Mouse (Mus musculus) embryonic facial prominence, embryonic 13.5 days (tissue): ENCODE data around the gene Pdcl2. TPM values are rescaled to one million over a fixed set of nuclear protein-coding genes. Genes with fewer than 3 reads are reported as not detected.

ENCODE experiments used
- ATAC-seq: fragments of 200-750 bp; cut with Nextera tagmentation; 2 replicates; pipeline ENCODE4 v1.8.0; 2017; ENCODE audit warnings: low read depth; ENCODE audit not compliant: insufficient number of reproducible peaks, insufficient read depth, low FRiP score, low TSS enrichment
- H3K27ac ChIP-seq: fragments of 300-500 bp; sonication (generic); 2 replicates; pipeline ENCODE4 v1.5.1; 2015; ENCODE audit warnings: moderate library complexity, mild to moderate bottlenecking, inconsistent platforms
- H3K27me3 ChIP-seq: fragments of 300-500 bp; sonication (generic); 2 replicates; pipeline ENCODE4 v1.6.1; 2015; ENCODE audit warnings: mild to moderate bottlenecking, inconsistent platforms
- H3K36me3 ChIP-seq: fragments of 300-500 bp; sonication (generic); 2 replicates; pipeline ENCODE4 v1.6.1; 2015; ENCODE audit warnings: mild to moderate bottlenecking, inconsistent platforms
- H3K4me1 ChIP-seq: fragments of 300-500 bp; sonication (generic); 2 replicates; pipeline ENCODE4 v1.6.1; 2015; ENCODE audit warnings: inconsistent platforms
- H3K4me2 ChIP-seq: fragments of 300-500 bp; sonication (generic); 2 replicates; pipeline ENCODE4 v1.6.1; 2015; ENCODE audit warnings: moderate library complexity, mild to moderate bottlenecking, inconsistent platforms
- H3K4me3 ChIP-seq: fragments of 300-500 bp; sonication (generic); 2 replicates; pipeline ENCODE4 v1.5.1; 2015; ENCODE audit warnings: mild to moderate bottlenecking, inconsistent platforms
- H3K9ac ChIP-seq: fragments of 300-500 bp; sonication (generic); 2 replicates; pipeline ENCODE4 v1.6.1; 2015; ENCODE audit warnings: mild to moderate bottlenecking, inconsistent platforms
- H3K9me3 ChIP-seq: fragments of 300-500 bp; sonication (generic); 2 replicates; pipeline ENCODE4 v1.6.1; 2016; ENCODE audit warnings: inconsistent platforms
- WGBS: fragments of 180-500 bp; shearing (Covaris S2); methylation state at CpG from one replicate; pipeline ENCODE4 v1.1.7; 2015; ENCODE audit warnings: mixed read lengths; 5-methylcytosine and 5-hydroxymethylcytosine counted together
- polyA plus RNA-seq: library from polyadenylated mRNA; unstranded; fragments of >200 nt; fragmentation: Nextera tagmentation; extraction: Ambion mirVana; gene quantifications from 2 replicates; pipeline ENCODE4 v1.2.1, GENCODE M21; 2015

The Pdcl2 gene
- not detected in 2 replicates for polyA plus RNA-seq

- WGBS: 90% methylated on average over 7 of the region's 7 CpGs
- H3K4me2 ChIP-seq: no peak within 1 kb of the TSS
- no peaks in the 10 kb centered on the region for H3K36me3 ChIP-seq
- no peak within 1 kb of the TSS for H3K9ac ChIP-seq
- 0 out of 2 replicates have a peak, but pooled peaks cover 3% of the 10 kb centered on the region for H3K4me1 ChIP-seq
- no peak for ATAC-seq
- H3K27me3 ChIP-seq: no peaks in the 10 kb centered on the region
- no peak within 1 kb of the TSS for H3K27ac ChIP-seq
- no peak within 1 kb of the TSS for H3K4me3 ChIP-seq
- no peaks in the 10 kb centered on the region for H3K9me3 ChIP-seq
Measured at GRCm38 (mm10) chr5:76330953-76331352, at the start of gene Pdcl2. Gene Pdcl2 (minus strand): TSS chr5:76331156.

GRCm38 (mm10) chr5:76379216-76379615, 48.3 kb upstream of the Pdcl2 start:
- WGBS: 44% methylated on average over 3 of the region's 3 CpGs
- Histone ChIP-seq H3K4me3 (no peak overlapping the region), H3K4me1 (no peaks in the 10 kb centered on the region), H3K9me3 (no peaks in the 10 kb centered on the region), H3K27ac (no peak overlapping the region), H3K27me3 (no peaks in the 10 kb centered on the region), H3K4me2 (no peak overlapping the region), H3K9ac (no peak overlapping the region), H3K36me3 (no peaks in the 10 kb centered on the region)
- ATAC-seq: no peak

GRCm38 (mm10) chr5:76369215-76369840, 38.4 kb upstream of the Pdcl2 start:
- Histone ChIP-seq H3K27me3 (peaks cover 9% of the 10 kb centered on the region), H3K4me2 (no peak overlapping the region), H3K9ac (no peak overlapping the region), H3K4me1 (no peaks in the 10 kb centered on the region), H3K36me3 (no peaks in the 10 kb centered on the region), H3K27ac (no peak overlapping the region), H3K9me3 (no peaks in the 10 kb centered on the region), H3K4me3 (no peak overlapping the region)
- WGBS: 76% methylated on average over 8 of the region's 8 CpGs
- no peak for ATAC-seq

GRCm38 (mm10) chr5:76365406-76365805, 34.5 kb upstream of the Pdcl2 start:
- Histone ChIP-seq H3K9me3 (no peaks in the 10 kb centered on the region), H3K4me2 (no peak overlapping the region), H3K27me3 (peaks cover 33% of the 10 kb centered on the region), H3K36me3 (no peaks in the 10 kb centered on the region), H3K4me3 (no peak overlapping the region), H3K4me1 (peaks cover 12% of the 10 kb centered on the region), H3K9ac (no peak overlapping the region), H3K27ac (no peak overlapping the region)
- no peak for ATAC-seq
- 48% methylated on average over 5 of the region's 5 CpGs for WGBS

- H3K9me3 ChIP-seq: no peaks in the 10 kb centered on the region
- H3K4me3 ChIP-seq: peak within 1 kb of the TSS; percentile 45
- H3K27ac ChIP-seq: no peak within 1 kb of the TSS
- no peak for ATAC-seq
- H3K4me2 ChIP-seq: peak within 1 kb of the TSS; percentile 84
- peaks cover 12% of the 10 kb centered on the region for H3K4me1 ChIP-seq
- peak within 1 kb of the TSS; percentile 64 for H3K9ac ChIP-seq
- H3K27me3 ChIP-seq: peaks cover 33% of the 10 kb centered on the region
- 3% methylated on average over 34 of the region's 35 CpGs for WGBS
- no peaks in the 10 kb centered on the region for H3K36me3 ChIP-seq
Measured at GRCm38 (mm10) chr5:76363453-76364104, 32.6 kb upstream of the Pdcl2 start, which contains the start of gene Nmu. Gene Nmu (minus strand): TSS chr5:76363788.

GRCm38 (mm10) chr5:76360786-76361185, 29.8 kb upstream of the Pdcl2 start:
- ATAC-seq: no peak
- Histone ChIP-seq H3K4me1 (peaks cover 12% of the 10 kb centered on the region), H3K4me3 (no peak overlapping the region), H3K4me2 (no peak overlapping the region), H3K36me3 (no peaks in the 10 kb centered on the region), H3K9me3 (no peaks in the 10 kb centered on the region), H3K9ac (no peak overlapping the region), H3K27ac (no peak overlapping the region), H3K27me3 (peaks cover 33% of the 10 kb centered on the region)
- 54% methylated on average over 4 of the region's 4 CpGs for WGBS

GRCm38 (mm10) chr5:76360057-76360456, 29.1 kb upstream of the Pdcl2 start:
- no peak overlapping the region for H3K4me3 ChIP-seq
- H3K9me3 ChIP-seq: no peaks in the 10 kb centered on the region
- 81% methylated on average over 1 of the region's 1 CpGs for WGBS

GRCm38 (mm10) chr5:76351953-76352611, 21.1 kb upstream of the Pdcl2 start:
- H3K27ac ChIP-seq: no peak overlapping the region
- no peaks in the 10 kb centered on the region for H3K9me3 ChIP-seq
- no peak overlapping the region for H3K4me3 ChIP-seq
- no peaks in the 10 kb centered on the region for H3K27me3 ChIP-seq
- no peaks in the 10 kb centered on the region for H3K4me1 ChIP-seq
- H3K4me2 ChIP-seq: no peak overlapping the region
- 66% methylated on average over 7 of the region's 7 CpGs for WGBS
- no peak overlapping the region for H3K9ac ChIP-seq
- no peak for ATAC-seq
- H3K36me3 ChIP-seq: no peaks in the 10 kb centered on the region

More at GRCm38 (mm10) chr5:76360057-76360456, 29.1 kb upstream of the Pdcl2 start:
- ATAC-seq: no peak
- H3K27me3 ChIP-seq: peaks cover 30% of the 10 kb centered on the region
- no peak overlapping the region for H3K27ac ChIP-seq
- H3K36me3 ChIP-seq: no peaks in the 10 kb centered on the region
- H3K4me2 ChIP-seq: no peak overlapping the region
- peaks cover 12% of the 10 kb centered on the region for H3K4me1 ChIP-seq
- no peak overlapping the region for H3K9ac ChIP-seq

- 81% methylated on average over 5 of the region's 5 CpGs for WGBS
- H3K36me3 ChIP-seq: no peaks in the 10 kb centered on the region
- H3K9ac ChIP-seq: no peak overlapping the region
- H3K4me3 ChIP-seq: no peak overlapping the region
- no peak overlapping the region for H3K4me2 ChIP-seq
- no peaks in the 10 kb centered on the region for H3K27me3 ChIP-seq
- no peak overlapping the region for H3K27ac ChIP-seq
- no peaks in the 10 kb centered on the region for H3K9me3 ChIP-seq
- H3K4me1 ChIP-seq: no peaks in the 10 kb centered on the region
- no peak for ATAC-seq
Measured at GRCm38 (mm10) chr5:76351537-76351936, 20.6 kb upstream of the Pdcl2 start.

GRCm38 (mm10) chr5:76346137-76346536, 15.2 kb upstream of the Pdcl2 start:
- no peak for ATAC-seq
- Histone ChIP-seq H3K36me3 (no peaks in the 10 kb centered on the region), H3K4me1 (no peaks in the 10 kb centered on the region; the same call in 1 of the 2 replicates), H3K9ac (no peak overlapping the region), H3K27me3 (no peaks in the 10 kb centered on the region), H3K27ac (no peak overlapping the region), H3K4me2 (no peak overlapping the region), H3K4me3 (no peak overlapping the region), H3K9me3 (no peaks in the 10 kb centered on the region)
- 64% methylated on average over 2 of the region's 2 CpGs for WGBS

GRCm38 (mm10) chr5:76340931-76341330, 10.0 kb upstream of the Pdcl2 start:
- WGBS: 75% methylated on average over 2 of the region's 2 CpGs
- Histone ChIP-seq H3K4me3 (no peak overlapping the region), H3K9me3 (no peaks in the 10 kb centered on the region), H3K27me3 (no peaks in the 10 kb centered on the region), H3K4me1 (no peaks in the 10 kb centered on the region), H3K27ac (no peak overlapping the region), H3K4me2 (no peak overlapping the region), H3K9ac (no peak overlapping the region), H3K36me3 (no peaks in the 10 kb centered on the region)
- no peak for ATAC-seq

- no peaks in the 10 kb centered on the region for H3K9me3 ChIP-seq
- H3K4me2 ChIP-seq: no peak overlapping the region
- no peaks in the 10 kb centered on the region for H3K36me3 ChIP-seq
- no peak overlapping the region for H3K9ac ChIP-seq
- H3K27me3 ChIP-seq: no peaks in the 10 kb centered on the region
- H3K4me3 ChIP-seq: no peak overlapping the region
- H3K27ac ChIP-seq: no peak overlapping the region
- no peaks in the 10 kb centered on the region for H3K4me1 ChIP-seq
- WGBS: 85% methylated on average over 8 of the region's 8 CpGs
- no peak for ATAC-seq
Measured at GRCm38 (mm10) chr5:76337100-76337499, 6.1 kb upstream of the Pdcl2 start.
